Mouse (Mus musculus): ENCODE results near the gene Rab17. TPM values are rescaled to one million over a fixed set of nuclear protein-coding genes. Genes with fewer than 3 reads are reported as not detected.

The Rab17 gene
- 21.3 and 23.3 TPM in 2 replicates for polyA plus RNA-seq (2015; fragmentation: Nextera tagmentation; extraction: Ambion mirVana)

DNA sequence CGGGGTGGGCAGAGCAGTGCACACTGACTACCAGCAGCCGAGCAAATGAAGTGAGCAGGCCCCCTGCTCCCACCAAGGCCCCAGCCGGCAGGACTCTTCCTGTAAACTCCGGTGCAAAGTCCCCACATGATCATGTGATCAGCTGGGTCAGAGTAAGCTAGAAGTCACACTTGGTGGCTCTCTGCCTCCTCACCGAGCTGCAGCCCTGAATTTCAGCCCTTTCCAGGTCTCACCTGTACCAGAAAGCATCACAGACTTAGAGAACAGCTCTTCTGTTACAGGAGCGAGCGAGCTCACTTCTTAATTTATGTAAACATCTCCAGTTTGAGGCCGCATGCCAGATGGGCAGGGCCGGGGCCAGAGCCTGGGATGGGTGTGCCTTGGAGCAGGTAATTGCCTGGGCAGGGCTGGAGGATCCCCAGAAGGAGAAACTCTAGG is at the start of gene Rab17:
Rab17 (minus strand) TSS at position 315 of the 438 bp plus-strand sequence.
- no peak within 1 kb of the TSS for H3K4me3 ChIP-seq (replicated peaks; ENCODE audit: low read depth, low read length)
- H3K4me1 ChIP-seq (replicated peaks; ENCODE audit: insufficient read depth, low read length): peaks cover 7% of the 10 kb centered on the region; the same call in 1 of the 2 replicates
- peak within 1 kb of the TSS; percentile 43 for H3K4me2 ChIP-seq (ENCODE audit: low read length)
- no peaks in the 10 kb centered on the region for H3K9me3 ChIP-seq (replicated peaks; ENCODE audit: low read length)
- 14% methylated on average over 9 of the region's 9 CpGs for WGBS
- DNase-seq (ENCODE audit: low spot score): peak; percentile 41
- H3K36me3 ChIP-seq (ENCODE audit: insufficient read depth, low read length): no peaks in the 10 kb centered on the region
- no peak within 1 kb of the TSS for H3K9ac ChIP-seq (ENCODE audit: low read depth, low read length)
- H3K27ac ChIP-seq: peak within 1 kb of the TSS; percentile 80
- TF ChIP-seq CTCF (IDR thresholded peaks at IDR 0.05; ENCODE audit: low read depth): no peak
- H3K27me3 ChIP-seq (ENCODE audit: insufficient read depth, low read length): no peaks in the 10 kb centered on the region
- peak; percentile 82 for ATAC-seq (replicated peaks; ENCODE audit: low FRiP score, low read depth)

DNA sequence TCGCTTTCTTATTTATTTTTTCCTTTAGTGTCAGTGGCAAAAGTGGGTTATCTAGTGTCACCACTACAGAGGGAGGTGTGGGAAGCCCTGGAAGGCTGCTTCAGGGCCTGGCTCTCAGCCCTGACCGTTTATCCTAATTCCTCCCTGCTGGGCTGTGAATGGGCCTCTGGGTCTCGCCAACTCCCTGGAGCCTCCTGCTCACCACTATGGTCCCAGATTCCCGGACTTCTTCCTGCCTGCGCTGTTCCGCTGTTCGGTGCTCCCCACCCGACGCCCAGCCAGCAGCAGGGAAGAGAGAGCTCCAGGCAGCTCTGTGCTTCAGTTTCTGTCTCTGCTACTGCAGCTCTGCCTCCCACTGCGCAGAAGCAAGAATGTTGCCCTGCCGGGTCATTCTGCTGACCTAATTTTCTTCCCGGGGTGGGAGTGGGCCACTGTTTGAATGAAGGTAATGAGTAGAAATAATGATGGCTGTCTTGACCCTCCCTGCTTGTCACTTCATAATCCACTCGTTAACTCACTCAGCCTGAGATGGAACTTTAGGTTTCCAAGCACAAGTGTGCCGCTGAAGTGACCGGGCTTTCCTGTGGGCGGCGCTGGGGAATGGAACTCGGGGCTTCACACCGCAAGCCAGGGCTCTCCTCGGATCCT is 47.8 kb upstream of the Rab17 start:
- Histone ChIP-seq H3K27ac (no peak overlapping the region; the same call in 1 of the 2 replicates), H3K4me2 (ENCODE audit: low read length) (peak overlapping the region; percentile 45), H3K9me3 (replicated peaks; ENCODE audit: low read length) (no peaks in the 10 kb centered on the region), H3K4me3 (replicated peaks; ENCODE audit: low read depth, low read length) (0 out of 2 replicates have a peak overlapping the region, but pooled peaks have one; percentile 5), H3K36me3 (ENCODE audit: insufficient read depth, low read length) (no peaks in the 10 kb centered on the region), H3K27me3 (ENCODE audit: insufficient read depth, low read length) (no peaks in the 10 kb centered on the region), H3K9ac (ENCODE audit: low read depth, low read length) (peak overlapping the region; percentile 43), H3K4me1 (replicated peaks; ENCODE audit: insufficient read depth, low read length) (peaks cover 24% of the 10 kb centered on the region; the same call in 1 of the 2 replicates)
- ATAC-seq (replicated peaks; ENCODE audit: low FRiP score, low read depth): no peak
- no peak for TF ChIP-seq CTCF (IDR thresholded peaks at IDR 0.05; ENCODE audit: low read depth)
- peak; percentile 65 for DNase-seq (ENCODE audit: low spot score)
- 19% methylated on average over 19 of the region's 20 CpGs for WGBS

DNA sequence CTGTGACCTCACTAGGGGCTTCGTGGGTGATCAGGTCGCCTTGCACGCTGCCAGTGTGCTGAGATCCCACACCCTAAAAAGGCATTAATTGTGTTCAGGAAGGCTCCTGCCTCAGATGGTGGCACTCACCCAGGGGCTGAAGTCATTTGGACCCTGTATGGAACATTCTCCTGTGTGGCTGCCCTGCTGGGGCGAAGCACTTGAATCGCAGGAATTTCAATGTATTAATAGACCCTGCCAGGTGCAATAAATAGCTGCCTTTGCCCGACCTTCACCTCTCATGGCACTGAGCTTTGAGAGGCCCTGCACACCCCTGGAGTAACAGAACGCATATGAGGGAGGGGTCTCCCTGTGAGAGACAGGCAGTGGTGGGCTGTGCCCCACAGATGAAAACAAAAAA is 46.1 kb upstream of the Rab17 start:
- H3K4me2 ChIP-seq (ENCODE audit: low read length): no peak overlapping the region
- H3K27ac ChIP-seq: no peak overlapping the region
- no peak for DNase-seq (ENCODE audit: low spot score)
- no peaks in the 10 kb centered on the region for H3K36me3 ChIP-seq (ENCODE audit: insufficient read depth, low read length)
- H3K27me3 ChIP-seq (ENCODE audit: insufficient read depth, low read length): no peaks in the 10 kb centered on the region
- no peak for TF ChIP-seq CTCF (IDR thresholded peaks at IDR 0.05; ENCODE audit: low read depth)
- no peaks in the 10 kb centered on the region for H3K9me3 ChIP-seq (replicated peaks; ENCODE audit: low read length)
- no peak overlapping the region for H3K9ac ChIP-seq (ENCODE audit: low read depth, low read length)
- 58% methylated on average over 7 of the region's 7 CpGs for WGBS
- no peak overlapping the region for H3K4me3 ChIP-seq (replicated peaks; ENCODE audit: low read depth, low read length)
- peaks cover 27% of the 10 kb centered on the region; the same call in 1 of the 2 replicates for H3K4me1 ChIP-seq (replicated peaks; ENCODE audit: insufficient read depth, low read length)
- no peak for ATAC-seq (replicated peaks; ENCODE audit: low FRiP score, low read depth)

DNA sequence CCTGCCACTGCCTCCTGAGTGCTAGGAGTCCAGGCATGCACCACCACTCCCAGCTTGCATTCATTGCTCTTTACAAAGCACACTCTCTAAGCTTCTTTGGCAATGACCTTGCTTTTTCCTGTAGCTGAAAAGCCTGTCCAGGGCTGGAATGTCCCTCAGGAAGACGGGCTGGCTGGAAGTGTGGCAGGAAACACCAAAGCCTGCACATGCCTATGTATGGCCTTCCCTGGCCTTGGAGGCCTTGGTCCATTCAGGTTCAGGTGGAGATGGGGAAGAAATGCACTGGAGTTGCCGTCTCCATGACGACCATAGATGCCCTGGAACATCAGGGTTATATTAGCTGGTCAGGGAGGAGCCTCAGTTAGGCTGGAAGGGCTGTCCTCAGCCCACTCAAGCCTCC is 44.3 kb upstream of the Rab17 start:
- Histone ChIP-seq H3K4me2 (ENCODE audit: low read length) (no peak overlapping the region), H3K36me3 (ENCODE audit: insufficient read depth, low read length) (no peaks in the 10 kb centered on the region), H3K9me3 (replicated peaks; ENCODE audit: low read length) (no peaks in the 10 kb centered on the region), H3K9ac (ENCODE audit: low read depth, low read length) (no peak overlapping the region), H3K4me1 (replicated peaks; ENCODE audit: insufficient read depth, low read length) (peaks cover 27% of the 10 kb centered on the region; the same call in 1 of the 2 replicates), H3K27ac (no peak overlapping the region), H3K4me3 (replicated peaks; ENCODE audit: low read depth, low read length) (no peak overlapping the region), H3K27me3 (ENCODE audit: insufficient read depth, low read length) (no peaks in the 10 kb centered on the region)
- DNase-seq (ENCODE audit: low spot score): no peak
- WGBS: 72% methylated on average over 3 of the region's 3 CpGs
- no peak for TF ChIP-seq CTCF (IDR thresholded peaks at IDR 0.05; ENCODE audit: low read depth)
- no peak for ATAC-seq (replicated peaks; ENCODE audit: low FRiP score, low read depth)

DNA sequence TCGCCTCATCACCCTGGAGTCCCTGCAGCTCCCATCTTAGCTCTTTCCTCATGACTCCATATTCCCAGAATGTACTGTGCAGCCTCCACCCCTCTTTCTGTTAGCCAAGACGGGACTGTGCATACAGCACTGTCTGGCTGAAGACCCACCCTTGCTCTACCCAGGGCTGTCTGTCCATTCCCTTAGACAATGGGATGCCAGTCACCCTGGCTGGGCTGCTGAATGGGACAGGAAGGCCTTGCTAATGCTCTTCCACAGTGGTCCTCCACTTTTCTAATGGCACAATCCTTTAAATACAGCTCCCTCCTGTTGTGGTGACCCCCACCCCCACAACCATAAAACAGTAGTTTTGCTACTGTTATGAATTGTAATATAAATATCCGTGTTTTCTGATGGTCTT is 41.9 kb upstream of the Rab17 start:
- H3K9me3 ChIP-seq (replicated peaks; ENCODE audit: low read length): no peaks in the 10 kb centered on the region
- H3K4me2 ChIP-seq (ENCODE audit: low read length): no peak overlapping the region
- peaks cover 18% of the 10 kb centered on the region; the same call in 1 of the 2 replicates for H3K4me1 ChIP-seq (replicated peaks; ENCODE audit: insufficient read depth, low read length)
- 72% methylated on average over 3 of the region's 3 CpGs for WGBS
- no peaks in the 10 kb centered on the region for H3K27me3 ChIP-seq (ENCODE audit: insufficient read depth, low read length)
- H3K36me3 ChIP-seq (ENCODE audit: insufficient read depth, low read length): no peaks in the 10 kb centered on the region
- H3K27ac ChIP-seq: no peak overlapping the region
- DNase-seq (ENCODE audit: low spot score) (no peak), ATAC-seq (replicated peaks; ENCODE audit: low FRiP score, low read depth) (no peak)
- no peak overlapping the region for H3K9ac ChIP-seq (ENCODE audit: low read depth, low read length)
- TF ChIP-seq CTCF (IDR thresholded peaks at IDR 0.05; ENCODE audit: low read depth): no peak
- H3K4me3 ChIP-seq (replicated peaks; ENCODE audit: low read depth, low read length): no peak overlapping the region

DNA sequence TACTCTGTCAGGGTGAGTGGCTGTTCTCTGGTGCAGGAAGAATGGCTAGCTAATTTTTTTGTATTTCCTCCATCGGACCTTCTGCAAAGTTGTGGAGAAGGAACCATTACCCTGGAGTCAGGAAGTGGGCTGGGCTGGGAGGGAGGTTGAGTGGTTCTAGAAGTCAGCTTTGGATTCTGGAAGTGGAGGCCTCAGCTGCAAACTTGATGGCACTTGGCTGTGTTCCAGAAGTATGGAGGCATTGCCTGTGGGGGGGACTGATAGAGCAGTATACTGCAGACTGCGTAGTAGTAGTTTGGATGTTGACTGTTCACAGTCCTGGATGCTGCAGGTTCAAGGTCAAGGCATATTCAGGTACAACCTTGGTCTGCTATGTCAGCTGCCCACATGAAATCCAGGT is 41.3 kb upstream of the Rab17 start:
- Histone ChIP-seq H3K36me3 (ENCODE audit: insufficient read depth, low read length) (no peaks in the 10 kb centered on the region), H3K4me2 (ENCODE audit: low read length) (no peak overlapping the region), H3K4me3 (replicated peaks; ENCODE audit: low read depth, low read length) (no peak overlapping the region), H3K27me3 (ENCODE audit: insufficient read depth, low read length) (no peaks in the 10 kb centered on the region), H3K9ac (ENCODE audit: low read depth, low read length) (no peak overlapping the region), H3K9me3 (replicated peaks; ENCODE audit: low read length) (no peaks in the 10 kb centered on the region), H3K4me1 (replicated peaks; ENCODE audit: insufficient read depth, low read length) (peaks cover 18% of the 10 kb centered on the region; the same call in 1 of the 2 replicates), H3K27ac (no peak overlapping the region)
- DNase-seq (ENCODE audit: low spot score): no peak
- ATAC-seq (replicated peaks; ENCODE audit: low FRiP score, low read depth): no peak
- no peak for TF ChIP-seq CTCF (IDR thresholded peaks at IDR 0.05; ENCODE audit: low read depth)
- 68% methylated on average over 2 of the region's 2 CpGs for WGBS
